Mouse (Mus musculus): ENCODE measurements around the gene Sbk2. TPM values are rescaled to one million over a fixed set of nuclear protein-coding genes. Genes with fewer than 3 reads are reported as not detected.

The Sbk2 gene
- polyA plus RNA-seq, 1 experiment = not detected

- peaks cover 4% of the 10 kb centered on the region for H3K4me1 ChIP-seq (ENCODE audit: control insufficient read depth, insufficient read depth, low read length)
- TF ChIP-seq POLR2A (IDR thresholded peaks at IDR 0.05; ENCODE audit: insufficient read depth, low read depth, low read length) (no peak), CTCF (IDR thresholded peaks at IDR 0.05; ENCODE audit: insufficient read depth, low read depth, low read length) (no peak)
- 77% methylated on average over 5 of the region's 5 CpGs for WGBS
Observed at GRCm38 (mm10) chr7:4963527-4963926, 679 bp downstream of the Sbk2 start.

GRCm38 (mm10) chr7:4957361-4957760, 6.8 kb downstream of the Sbk2 start:
- WGBS = 88% methylated on average over 10 of the region's 10 CpGs

More at GRCm38 (mm10) chr7:4963527-4963926, 679 bp downstream of the Sbk2 start:
- Histone ChIP-seq H3K4me3 (ENCODE audit: insufficient read depth, low read depth, low read length) (no peak overlapping the region), H3K27ac (ENCODE audit: insufficient read depth, low read depth, low read length) (no peak overlapping the region)

GRCm38 (mm10) chr7:4953815-4954445, 10.3 kb downstream of the Sbk2 start:
- Histone ChIP-seq H3K4me1 (ENCODE audit: control insufficient read depth, insufficient read depth, low read length) (peaks cover 17% of the 10 kb centered on the region; the same call in 1 of the 2 replicates), H3K4me3 (ENCODE audit: insufficient read depth, low read depth, low read length) (no peak overlapping the region), H3K27ac (ENCODE audit: insufficient read depth, low read depth, low read length) (no peak overlapping the region)
- 33% methylated on average over 10 of the region's 10 CpGs for WGBS
- TF ChIP-seq POLR2A (IDR thresholded peaks at IDR 0.05; ENCODE audit: insufficient read depth, low read depth, low read length) (no peak), CTCF (IDR thresholded peaks at IDR 0.05; ENCODE audit: insufficient read depth, low read depth, low read length) (no peak)

More at GRCm38 (mm10) chr7:4957361-4957760, 6.8 kb downstream of the Sbk2 start:
- no peak for TF ChIP-seq POLR2A (IDR thresholded peaks at IDR 0.05; ENCODE audit: insufficient read depth, low read depth, low read length)
- no peak for TF ChIP-seq CTCF (IDR thresholded peaks at IDR 0.05; ENCODE audit: insufficient read depth, low read depth, low read length)
- no peak overlapping the region for H3K27ac ChIP-seq (ENCODE audit: insufficient read depth, low read depth, low read length)
- H3K4me3 ChIP-seq (ENCODE audit: insufficient read depth, low read depth, low read length) = no peak overlapping the region
- peaks cover 11% of the 10 kb centered on the region; the same call in 1 of the 2 replicates for H3K4me1 ChIP-seq (ENCODE audit: control insufficient read depth, insufficient read depth, low read length)

GRCm38 (mm10) chr7:4950561-4951342, 13.5 kb downstream of the Sbk2 start:
- Histone ChIP-seq H3K4me3 (ENCODE audit: insufficient read depth, low read depth, low read length) (no peak overlapping the region), H3K4me1 (ENCODE audit: control insufficient read depth, insufficient read depth, low read length) (peaks cover 17% of the 10 kb centered on the region; the same call in 1 of the 2 replicates), H3K27ac (ENCODE audit: insufficient read depth, low read depth, low read length) (no peak overlapping the region)
- TF ChIP-seq CTCF (IDR thresholded peaks at IDR 0.05; ENCODE audit: insufficient read depth, low read depth, low read length) = no peak
- no peak for TF ChIP-seq POLR2A (IDR thresholded peaks at IDR 0.05; ENCODE audit: insufficient read depth, low read depth, low read length)
- 81% methylated on average over 19 of the region's 19 CpGs for WGBS

- no peak for TF ChIP-seq POLR2A (IDR thresholded peaks at IDR 0.05; ENCODE audit: insufficient read depth, low read depth, low read length)
- TF ChIP-seq CTCF (IDR thresholded peaks at IDR 0.05; ENCODE audit: insufficient read depth, low read depth, low read length) = no peak
- WGBS = 80% methylated on average over 6 of the region's 6 CpGs
Observed at GRCm38 (mm10) chr7:4948386-4948785, 15.8 kb downstream of the Sbk2 start.

GRCm38 (mm10) chr7:4947855-4948254, 16.4 kb downstream of the Sbk2 start:
- peaks cover 9% of the 10 kb centered on the region; the same call in 1 of the 2 replicates for H3K4me1 ChIP-seq (ENCODE audit: control insufficient read depth, insufficient read depth, low read length)
- H3K4me3 ChIP-seq (ENCODE audit: insufficient read depth, low read depth, low read length) = no peak overlapping the region
- TF ChIP-seq POLR2A (IDR thresholded peaks at IDR 0.05; ENCODE audit: insufficient read depth, low read depth, low read length) = no peak
- TF ChIP-seq CTCF (IDR thresholded peaks at IDR 0.05; ENCODE audit: insufficient read depth, low read depth, low read length) = no peak
- H3K27ac ChIP-seq (ENCODE audit: insufficient read depth, low read depth, low read length) = no peak overlapping the region
- 34% methylated on average over 2 of the region's 2 CpGs for WGBS

More at GRCm38 (mm10) chr7:4948386-4948785, 15.8 kb downstream of the Sbk2 start:
- H3K27ac ChIP-seq (ENCODE audit: insufficient read depth, low read depth, low read length) = no peak overlapping the region
- H3K4me3 ChIP-seq (ENCODE audit: insufficient read depth, low read depth, low read length) = no peak overlapping the region
- H3K4me1 ChIP-seq (ENCODE audit: control insufficient read depth, insufficient read depth, low read length) = peaks cover 10% of the 10 kb centered on the region; the same call in 1 of the 2 replicates

GRCm38 (mm10) chr7:4943223-4943815, 20.9 kb downstream of the Sbk2 start:
- H3K27ac ChIP-seq (ENCODE audit: insufficient read depth, low read depth, low read length) = peak overlapping the region; percentile 22; the same call in 1 of the 2 replicates
- peak; percentile 79 for TF ChIP-seq CTCF (IDR thresholded peaks at IDR 0.05; ENCODE audit: insufficient read depth, low read depth, low read length)
- TF ChIP-seq POLR2A (IDR thresholded peaks at IDR 0.05; ENCODE audit: insufficient read depth, low read depth, low read length) = no peak
- 11% methylated on average over 15 of the region's 15 CpGs for WGBS
- H3K4me3 ChIP-seq (ENCODE audit: insufficient read depth, low read depth, low read length) = peak overlapping the region; percentile 57
- peaks cover 3% of the 10 kb centered on the region; the same call in 1 of the 2 replicates for H3K4me1 ChIP-seq (ENCODE audit: control insufficient read depth, insufficient read depth, low read length)

- Histone ChIP-seq H3K27ac (ENCODE audit: insufficient read depth, low read depth, low read length) (no peak overlapping the region), H3K4me1 (ENCODE audit: control insufficient read depth, insufficient read depth, low read length) (peaks cover 3% of the 10 kb centered on the region; the same call in 1 of the 2 replicates), H3K4me3 (ENCODE audit: insufficient read depth, low read depth, low read length) (no peak overlapping the region)
- no peak for TF ChIP-seq CTCF (IDR thresholded peaks at IDR 0.05; ENCODE audit: insufficient read depth, low read depth, low read length)
- no peak for TF ChIP-seq POLR2A (IDR thresholded peaks at IDR 0.05; ENCODE audit: insufficient read depth, low read depth, low read length)
- 52% methylated on average over 5 of the region's 5 CpGs for WGBS
Observed at GRCm38 (mm10) chr7:4942673-4943072, 21.5 kb downstream of the Sbk2 start.
